Mouse (Mus musculus): ENCODE measurements around the gene Ppp2r5b. TPM values are rescaled to one million over a fixed set of nuclear protein-coding genes. Genes with fewer than 3 reads are reported as not detected.

Gene Ppp2r5b
- 51.8 and 52.4 TPM in 2 replicates for polyA plus RNA-seq (2016; fragmentation: Nextera tagmentation; extraction: Ambion mirVana)

- peak within 1 kb of the TSS; percentile 75 for H3K4me2 ChIP-seq
- H3K9ac ChIP-seq, result peak within 1 kb of the TSS; percentile 80
- H3K27me3 ChIP-seq, result no peaks in the 10 kb centered on the region
Measured at GRCm38 (mm10) chr19:6235084-6236052, at the start of gene Ppp2r5b. Gene Ppp2r5b (minus strand): TSS chr19:6235872.

DNA sequence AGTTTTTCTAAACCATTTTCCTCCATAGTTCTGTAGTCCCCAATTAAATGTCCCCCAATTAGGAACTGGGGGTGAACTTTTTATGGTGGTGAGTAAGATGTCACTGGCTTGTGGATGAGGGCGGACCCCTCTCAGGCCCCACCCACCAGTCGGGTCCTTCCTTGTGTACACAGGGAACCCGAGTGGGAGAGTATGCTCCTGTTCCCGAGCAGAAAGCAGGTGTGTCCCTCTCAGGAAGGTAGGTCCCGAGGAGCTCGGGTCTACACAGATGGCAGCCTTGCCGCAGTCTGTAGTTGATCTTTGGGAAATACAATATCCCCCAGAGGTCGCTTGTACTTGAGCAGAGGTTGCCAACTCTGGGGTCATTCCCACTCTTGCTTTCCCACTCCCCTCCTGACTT is 49.6 kb upstream of the Ppp2r5b start:
- WGBS, result 86% methylated on average over 8 of the region's 8 CpGs
- no peaks in the 10 kb centered on the region for H3K27me3 ChIP-seq
- no peaks in the 10 kb centered on the region for H3K9me3 ChIP-seq
- H3K4me2 ChIP-seq, result no peak overlapping the region
- H3K36me3 ChIP-seq (replicated peaks), result peaks cover 85% of the 10 kb centered on the region
- H3K9ac ChIP-seq, result no peak overlapping the region
- H3K4me3 ChIP-seq (replicated peaks), result no peak overlapping the region
- H3K4me1 ChIP-seq, result peaks cover 4% of the 10 kb centered on the region; the same call in 1 of the 2 replicates
- no peak for ATAC-seq (ENCODE audit: low FRiP score)
- H3K27ac ChIP-seq, result no peak overlapping the region; the same call in 1 of the 2 replicates

More at GRCm38 (mm10) chr19:6235084-6236052, at the start of gene Ppp2r5b:
- Histone ChIP-seq H3K36me3 (replicated peaks) (peaks cover 32% of the 10 kb centered on the region), H3K27ac (peak within 1 kb of the TSS; percentile 95), H3K4me1 (peaks cover 18% of the 10 kb centered on the region), H3K9me3 (no peaks in the 10 kb centered on the region), H3K4me3 (replicated peaks) (peak within 1 kb of the TSS; percentile 72)
- ATAC-seq (ENCODE audit: low FRiP score), result peak; percentile 94
- 1% methylated on average over 48 of the region's 48 CpGs for WGBS

- H3K27ac ChIP-seq, result no peak overlapping the region; the same call in 1 of the 2 replicates
- H3K9me3 ChIP-seq, result no peaks in the 10 kb centered on the region
- no peak overlapping the region for H3K4me3 ChIP-seq (replicated peaks)
- H3K4me2 ChIP-seq, result no peak overlapping the region
- H3K27me3 ChIP-seq, result no peaks in the 10 kb centered on the region
- no peak overlapping the region for H3K9ac ChIP-seq
- peaks cover 83% of the 10 kb centered on the region for H3K36me3 ChIP-seq (replicated peaks)
- no peak for ATAC-seq (ENCODE audit: low FRiP score)
- 93% methylated on average over 12 of the region's 12 CpGs for whole genome bisulfite sequencing
- peaks cover 10% of the 10 kb centered on the region for H3K4me1 ChIP-seq
Measured at GRCm38 (mm10) chr19:6284502-6284901, 48.8 kb upstream of the Ppp2r5b start.

- 91% methylated on average over 5 of the region's 5 CpGs for WGBS
- no peak for ATAC-seq (ENCODE audit: low FRiP score)
- no peaks in the 10 kb centered on the region for H3K27me3 ChIP-seq
- H3K36me3 ChIP-seq (replicated peaks), result peaks cover 84% of the 10 kb centered on the region
- H3K9me3 ChIP-seq, result no peaks in the 10 kb centered on the region
- H3K27ac ChIP-seq, result no peak overlapping the region
- no peak overlapping the region for H3K4me2 ChIP-seq
- H3K4me1 ChIP-seq, result peaks cover 22% of the 10 kb centered on the region
- H3K4me3 ChIP-seq (replicated peaks), result no peak overlapping the region
- H3K9ac ChIP-seq, result no peak overlapping the region
Measured at GRCm38 (mm10) chr19:6283001-6283400, 47.3 kb upstream of the Ppp2r5b start.

DNA sequence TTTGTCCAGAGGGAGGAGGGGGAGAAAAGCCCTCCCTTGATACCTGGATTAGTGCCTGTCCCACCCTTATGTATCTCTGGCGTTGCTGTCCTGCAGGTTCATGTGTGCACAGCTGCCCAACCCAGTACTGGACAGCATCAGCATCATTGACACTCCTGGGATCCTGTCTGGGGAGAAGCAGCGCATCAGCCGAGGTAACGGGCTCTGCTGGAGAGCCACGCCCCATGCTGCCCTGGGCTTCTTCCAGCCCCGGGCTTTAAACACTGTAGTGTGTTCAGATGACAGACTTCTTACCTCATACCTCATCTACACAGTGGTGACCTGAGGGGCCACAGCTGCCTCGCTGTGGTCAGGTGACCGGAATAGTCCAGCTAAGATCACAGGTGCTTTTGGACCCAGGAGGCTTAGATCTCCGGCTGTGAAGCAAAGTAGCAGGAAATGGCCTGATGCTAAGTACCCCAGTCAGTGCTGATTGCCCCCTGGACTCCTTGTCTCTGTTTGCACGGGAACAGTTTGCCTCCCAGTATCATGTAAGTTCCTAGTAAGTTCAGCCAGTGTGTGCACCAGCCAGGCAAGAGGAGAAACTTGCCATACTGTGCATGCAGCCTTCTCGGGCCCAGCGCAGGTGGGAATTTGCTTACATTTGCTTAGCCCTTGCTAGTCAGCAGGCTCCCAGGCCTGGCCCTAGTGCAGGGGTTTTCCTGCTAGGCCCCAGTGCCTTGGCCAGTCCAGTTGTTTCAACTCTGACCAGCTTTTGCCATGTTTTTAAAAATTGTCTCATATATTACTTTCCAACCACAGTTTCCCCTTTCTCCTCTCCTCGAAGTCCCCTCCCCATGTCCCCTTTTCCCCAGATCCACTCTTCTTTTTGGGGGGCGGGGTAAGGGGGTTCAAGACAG is 45.7 kb upstream of the Ppp2r5b start:
- H3K4me3 ChIP-seq (replicated peaks), result no peak overlapping the region
- H3K27me3 ChIP-seq, result no peaks in the 10 kb centered on the region
- peaks cover 68% of the 10 kb centered on the region for H3K36me3 ChIP-seq (replicated peaks)
- no peak for ATAC-seq (ENCODE audit: low FRiP score)
- WGBS, result 88% methylated on average over 14 of the region's 14 CpGs
- H3K9me3 ChIP-seq, result no peaks in the 10 kb centered on the region
- peaks cover 26% of the 10 kb centered on the region for H3K4me1 ChIP-seq
- no peak overlapping the region for H3K27ac ChIP-seq
- no peak overlapping the region for H3K9ac ChIP-seq
- H3K4me2 ChIP-seq, result no peak overlapping the region

DNA sequence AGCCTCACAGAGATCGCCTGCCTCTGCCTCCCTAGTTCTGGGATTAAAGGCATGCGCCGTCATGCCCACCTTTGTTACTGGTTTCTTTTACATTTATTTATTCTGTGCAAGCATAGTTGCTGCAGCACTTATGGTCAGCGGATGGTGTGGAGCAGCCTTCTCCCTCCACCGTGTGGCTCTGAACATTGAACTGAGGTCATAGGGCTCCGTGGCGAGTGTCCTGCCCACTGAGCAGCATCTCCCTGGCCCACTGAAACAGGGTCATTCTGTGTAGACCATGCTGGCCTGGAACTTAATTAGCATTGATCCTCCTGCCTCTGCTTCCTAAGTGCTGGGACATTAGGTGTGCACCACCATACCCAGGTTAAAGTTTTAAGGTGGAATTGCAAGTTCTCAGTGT is 44.9 kb upstream of the Ppp2r5b start:
- Histone ChIP-seq H3K4me2 (no peak overlapping the region), H3K4me3 (replicated peaks) (no peak overlapping the region), H3K27me3 (no peaks in the 10 kb centered on the region), H3K9me3 (no peaks in the 10 kb centered on the region), H3K27ac (no peak overlapping the region), H3K4me1 (peaks cover 32% of the 10 kb centered on the region), H3K9ac (no peak overlapping the region), H3K36me3 (replicated peaks) (peaks cover 61% of the 10 kb centered on the region)
- no peak for ATAC-seq (ENCODE audit: low FRiP score)
- 89% methylated on average over 7 of the region's 7 CpGs for WGBS

GRCm38 (mm10) chr19:6279481-6280144 is 43.9 kb upstream of the Ppp2r5b start:
- H3K9ac ChIP-seq, result peak overlapping the region; percentile 33
- no peak for ATAC-seq (ENCODE audit: low FRiP score)

GRCm38 (mm10) chr19:6278439-6279073 is 42.9 kb upstream of the Ppp2r5b start:
- H3K9me3 ChIP-seq, result no peaks in the 10 kb centered on the region
- peaks cover 41% of the 10 kb centered on the region for H3K36me3 ChIP-seq (replicated peaks)
- 50% methylated on average over 6 of the region's 6 CpGs for WGBS
- H3K9ac ChIP-seq, result peak overlapping the region; percentile 88
- ATAC-seq (ENCODE audit: low FRiP score), result no peak
- H3K27ac ChIP-seq, result no peak overlapping the region
- H3K4me3 ChIP-seq (replicated peaks), result peak overlapping the region; percentile 87
- peaks cover 38% of the 10 kb centered on the region for H3K4me1 ChIP-seq
- no peaks in the 10 kb centered on the region for H3K27me3 ChIP-seq
- peak overlapping the region; percentile 84 for H3K4me2 ChIP-seq

More at GRCm38 (mm10) chr19:6279481-6280144, 43.9 kb upstream of the Ppp2r5b start:
- H3K27me3 ChIP-seq, result no peaks in the 10 kb centered on the region
- WGBS, result 85% methylated on average over 6 of the region's 6 CpGs
- peak overlapping the region; percentile 87 for H3K4me3 ChIP-seq (replicated peaks)
- peak overlapping the region; percentile 84 for H3K4me2 ChIP-seq
- peaks cover 51% of the 10 kb centered on the region for H3K36me3 ChIP-seq (replicated peaks)
- no peaks in the 10 kb centered on the region for H3K9me3 ChIP-seq
- no peak overlapping the region for H3K27ac ChIP-seq
- peaks cover 38% of the 10 kb centered on the region for H3K4me1 ChIP-seq

DNA sequence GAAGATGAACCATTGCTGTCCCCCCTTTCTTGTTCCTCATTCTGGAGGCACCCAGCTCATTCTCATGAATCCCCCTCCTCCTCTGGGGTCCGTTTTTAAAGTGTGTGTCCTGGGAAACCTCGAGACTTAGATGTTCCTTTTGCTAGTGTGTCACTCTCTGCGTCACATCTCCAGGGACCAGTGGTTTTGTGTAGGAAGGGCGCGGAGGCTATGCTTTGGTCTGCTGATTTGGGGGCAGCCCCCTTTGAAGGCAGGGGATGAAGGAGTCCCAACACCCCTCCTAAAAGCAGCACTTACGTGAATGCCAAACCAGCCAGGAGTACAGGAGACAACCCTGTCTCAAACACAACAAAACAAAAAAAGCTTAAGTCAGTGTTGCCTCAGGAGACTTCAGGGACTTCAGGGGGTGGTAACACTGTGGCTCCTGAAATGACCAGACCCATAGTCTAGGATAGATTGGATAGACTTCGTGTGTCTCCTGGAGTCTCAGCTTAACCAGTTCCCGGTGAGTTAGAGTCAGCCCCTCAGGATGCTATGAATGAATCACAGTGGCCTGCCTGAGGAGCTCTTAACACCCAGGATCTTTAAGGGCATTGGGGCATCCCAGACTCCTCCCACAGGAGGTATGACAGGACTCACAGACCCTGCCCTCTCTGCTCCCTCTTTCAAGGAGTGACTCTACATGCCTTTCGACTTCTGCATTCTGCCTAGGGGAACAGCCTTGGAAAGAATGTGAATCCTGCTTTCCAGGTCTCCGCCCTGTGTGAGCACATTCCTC is 42.2 kb upstream of the Ppp2r5b start:
- no peaks in the 10 kb centered on the region for H3K9me3 ChIP-seq
- peak overlapping the region; percentile 87 for H3K4me3 ChIP-seq (replicated peaks)
- peaks cover 34% of the 10 kb centered on the region for H3K36me3 ChIP-seq (replicated peaks)
- peak overlapping the region; percentile 84 for H3K4me2 ChIP-seq
- 9% methylated on average over 10 of the region's 10 CpGs for WGBS
- no peak for ATAC-seq (ENCODE audit: low FRiP score)
- no peak overlapping the region for H3K27ac ChIP-seq
- H3K4me1 ChIP-seq, result peaks cover 38% of the 10 kb centered on the region
- H3K27me3 ChIP-seq, result no peaks in the 10 kb centered on the region
- peak overlapping the region; percentile 88 for H3K9ac ChIP-seq

DNA sequence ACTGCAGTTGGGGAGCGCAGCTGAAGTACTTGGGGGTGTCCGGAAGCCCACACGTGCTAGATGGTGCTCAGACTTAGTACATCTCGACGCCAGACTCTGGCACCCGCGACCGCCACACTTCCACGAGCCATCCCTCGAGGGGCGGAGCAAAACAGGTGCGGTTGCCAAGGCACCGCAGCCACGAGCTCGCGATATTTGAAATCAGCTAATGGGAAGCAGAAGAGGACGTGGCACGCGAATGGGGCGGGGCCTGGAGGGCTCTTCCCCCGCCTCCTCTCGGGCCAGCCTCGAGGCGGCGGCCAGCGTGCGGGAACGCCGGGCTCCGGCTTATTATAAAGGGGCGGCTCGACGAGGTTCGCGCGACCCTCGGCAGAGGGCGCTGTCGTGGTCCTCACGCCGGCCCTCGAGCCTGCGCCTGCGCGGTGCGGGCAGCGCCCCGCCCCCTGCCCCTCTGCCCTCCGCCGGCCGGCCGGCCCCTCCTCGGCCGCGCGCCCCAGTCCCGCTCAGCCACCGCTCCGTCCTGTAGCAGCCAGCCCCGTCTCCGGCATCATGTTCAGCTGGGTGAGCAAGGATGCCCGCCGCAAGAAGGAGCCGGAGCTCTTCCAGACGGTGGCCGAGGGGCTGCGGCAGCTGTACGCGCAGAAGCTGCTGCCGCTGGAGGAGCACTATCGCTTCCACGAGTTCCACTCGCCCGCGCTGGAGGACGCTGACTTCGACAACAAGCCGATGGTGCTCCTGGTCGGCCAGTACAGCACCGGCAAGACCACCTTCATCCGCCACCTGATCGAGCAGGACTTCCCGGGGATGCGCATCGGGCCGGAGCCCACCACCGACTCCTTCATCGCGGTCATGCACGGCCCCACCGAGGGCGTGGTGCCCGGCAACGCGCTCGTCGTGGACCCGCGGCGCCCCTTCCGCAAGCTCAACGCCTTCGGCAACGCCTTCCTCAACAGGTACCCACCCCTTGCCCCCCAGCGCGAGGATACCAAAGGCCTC is 41.1 kb upstream of the Ppp2r5b start, which contains the start of gene Ehd1:
Gene Ehd1 (plus strand): TSS at position 300 of the 996 bp plus-strand sequence.
- Histone ChIP-seq H3K27me3 (no peaks in the 10 kb centered on the region), H3K4me3 (replicated peaks) (peak within 1 kb of the TSS; percentile 87), H3K4me2 (peak within 1 kb of the TSS; percentile 84), H3K9ac (peak within 1 kb of the TSS; percentile 88), H3K4me1 (peaks cover 38% of the 10 kb centered on the region), H3K27ac (peak within 1 kb of the TSS; percentile 80), H3K9me3 (no peaks in the 10 kb centered on the region), H3K36me3 (replicated peaks) (peaks cover 23% of the 10 kb centered on the region)
- under 1% methylated on average over 97 of the region's 106 CpGs for WGBS
- ATAC-seq (ENCODE audit: low FRiP score), result peak; percentile 97
